In genomic region chr17:87050469-87051175, GRCm38 (mm10) we compare ENCODE assay signal across 9 mouse cellular contexts. TPM values are rescaled to one million over a fixed set of nuclear protein-coding genes. Genes with fewer than 3 reads are reported as not detected.
A peak's percentile ranks its signal among the peaks of the same experiment; 100 is the strongest.
DNase-seq lines count a peak whose midpoint lies in the region; ATAC-seq lines count a peak whose summit lies in the region.
"Had no signal": no experiment of that assay in that cellular context is flagged by ENCODE, and none has a peak within 500 bp of the region (broad histone marks: within the 10 kb centered on the region; RNA-seq: fewer than 3 reads in every experiment).

No protein-coding gene starts in this region.

- DNase-seq in kidney, adult 11 months = peak; percentile 83
- peak; percentile 92 for DNase-seq in adrenal gland, postnatal 14 days
- DNase-seq in left cerebral cortex, postnatal 25 days (ENCODE audit: low spot score in 2 of 2) = peak; percentile 41 to 55
- peak; percentile 37 for DNase-seq in right cerebral cortex, postnatal 4 days
- DNase-seq in urinary bladder, postnatal 10 days (ENCODE audit: low spot score) = no peak
- DNase-seq in thymus, postnatal 25 days = no peak
- DNase-seq: liver, embryonic 13.5 days had no signal

- H3K9me3 ChIP-seq in kidney, embryonic 15.5 days (replicated peaks) = no peaks in the 10 kb centered on the region
- H3K9me3 ChIP-seq in heart, embryonic 13.5 days = no peaks in the 10 kb centered on the region
- H3K9me3 ChIP-seq: liver, embryonic 13.5 days had no signal

- no peak overlapping the region for H3K27ac ChIP-seq in kidney, embryonic 15.5 days
- 0 out of 2 replicates have a peak overlapping the region, but pooled peaks have one; percentile 12 for H3K27ac ChIP-seq in heart, embryonic 13.5 days (replicated peaks)
- H3K27ac ChIP-seq: liver, embryonic 13.5 days had no signal

- no peaks in the 10 kb centered on the region for H3K27me3 ChIP-seq in kidney, embryonic 15.5 days
- H3K27me3 ChIP-seq in heart, embryonic 13.5 days (replicated peaks) = peaks cover 4% of the 10 kb centered on the region; the same call in 1 of the 2 replicates
- H3K27me3 ChIP-seq: liver, embryonic 13.5 days had no signal

- H3K4me2 ChIP-seq in kidney, embryonic 15.5 days = no peak overlapping the region
- H3K4me2 ChIP-seq in heart, embryonic 13.5 days = no peak overlapping the region
- H3K4me2 ChIP-seq: liver, embryonic 13.5 days had no signal

- no peak for ATAC-seq in kidney, embryonic 15.5 days (replicated peaks; ENCODE audit: low FRiP score)
- no peak for ATAC-seq in heart, embryonic 13.5 days (ENCODE audit: extremely low read depth, insufficient number of reproducible peaks, low FRiP score, low TSS enrichment)

- intact Hi-C loops in left cerebral cortex, postnatal 25 days (cut with DNase I) = no loop called here

- 50% methylated on average over 9 of the region's 9 CpGs for WGBS in kidney, embryonic 15.5 days
- WGBS in heart, embryonic 13.5 days = 58% methylated on average over 9 of the region's 9 CpGs

- no peak overlapping the region for H3K4me3 ChIP-seq in kidney, embryonic 15.5 days (replicated peaks)
- H3K4me3 ChIP-seq in heart, embryonic 13.5 days = no peak overlapping the region
- H3K4me3 ChIP-seq: liver, embryonic 13.5 days had no signal

- H3K36me3 ChIP-seq in kidney, embryonic 15.5 days = no peaks in the 10 kb centered on the region
- no peaks in the 10 kb centered on the region for H3K36me3 ChIP-seq in heart, embryonic 13.5 days
- H3K36me3 ChIP-seq: liver, embryonic 13.5 days had no signal

- H3K9ac ChIP-seq in kidney, embryonic 15.5 days = no peak overlapping the region
- H3K9ac ChIP-seq in heart, embryonic 13.5 days = no peak overlapping the region
- H3K9ac ChIP-seq: liver, embryonic 13.5 days had no signal

- peaks cover 21% of the 10 kb centered on the region for H3K4me1 ChIP-seq in kidney, embryonic 15.5 days
- peaks cover 19% of the 10 kb centered on the region for H3K4me1 ChIP-seq in heart, embryonic 13.5 days

RNA-seq across cellular contexts. Expression of gene Cript, which starts 25.3 kb away (rescaled TPM):
- polyA plus RNA-seq in kidney, embryonic 15.5 days (2015; fragmentation: Nextera tagmentation; extraction: Ambion mirVana) = 136 and 147 TPM in 2 replicates
- total RNA-seq in adrenal gland, postnatal 14 days (2021) = 54.2 and 55.5 TPM in 2 replicates
- polyA plus RNA-seq in heart, embryonic 13.5 days (2015; fragmentation: Nextera tagmentation; extraction: Ambion mirVana) = 105 and 119 TPM in 2 replicates
- 10 to 100 TPM; 54.2 to 61.7 TPM for total RNA-seq in left cerebral cortex, postnatal 25 days (2021)

RNA-seq across cellular contexts. Expression of gene Pigf, which starts 25.4 kb away (rescaled TPM):
- 39.2 and 46.7 TPM in 2 replicates for polyA plus RNA-seq in kidney, embryonic 15.5 days (2015; fragmentation: Nextera tagmentation; extraction: Ambion mirVana)
- total RNA-seq in adrenal gland, postnatal 14 days (2021) = 9.8 and 13.0 TPM in 2 replicates
- 17.5 and 19.2 TPM in 2 replicates for polyA plus RNA-seq in heart, embryonic 13.5 days (2015; fragmentation: Nextera tagmentation; extraction: Ambion mirVana)
- total RNA-seq in left cerebral cortex, postnatal 25 days (2021) = 10 to 100 TPM; 16.5 to 19.1 TPM

RNA-seq across cellular contexts. Expression of gene Socs5, which starts 56.9 kb away (rescaled TPM):
- polyA plus RNA-seq in kidney, embryonic 15.5 days (2015; fragmentation: Nextera tagmentation; extraction: Ambion mirVana) = 14.9 and 17.0 TPM in 2 replicates
- 58.9 and 60.7 TPM in 2 replicates for total RNA-seq in adrenal gland, postnatal 14 days (2021)
- 9.2 TPM in 2 replicates for polyA plus RNA-seq in heart, embryonic 13.5 days (2015; fragmentation: Nextera tagmentation; extraction: Ambion mirVana)
- 100 to 1,000 TPM; 104 to 107 TPM for total RNA-seq in left cerebral cortex, postnatal 25 days (2021)

Comparison
In these comparisons a context has a peak if more than half of its experiments do, and no peak if none do; other contexts are left out.
1. DNase-seq: peak in kidney, adult 11 months (single experiment), adrenal gland, postnatal 14 days (single experiment), left cerebral cortex, postnatal 25 days (2 of 2) and right cerebral cortex, postnatal 4 days (single experiment); none in urinary bladder, postnatal 10 days (single experiment) and thymus, postnatal 25 days (single experiment).